Mouse (Mus musculus) stomach, embryonic 15.5 days (tissue): Measurements from ENCODE around the gene B4galnt1. TPM values are rescaled to one million over a fixed set of nuclear protein-coding genes. Genes with fewer than 3 reads are reported as not detected.
A peak's percentile ranks its signal among the peaks of the same experiment; 100 is the strongest.
"Not testable (repeated sequence)": the region's sequence is repeated elsewhere in the genome, so short reads cannot be mapped to it uniquely, and the experiment has no call there.

Experiments
- ATAC-seq: fragments of 200-750 bp; cut with Nextera tagmentation; 2 replicates; pipeline ENCODE4 v1.8.0; 2017; ENCODE audit warnings: low read depth, moderate number of reproducible peaks, moderate TSS enrichment; ENCODE audit not compliant: insufficient read depth, low FRiP score
- H3K27ac ChIP-seq: fragments of 300-500 bp; sonication (generic); 2 replicates; pipeline ENCODE4 v1.5.1; 2015; ENCODE audit warnings: mild to moderate bottlenecking, inconsistent platforms
- H3K27me3 ChIP-seq: fragments of 300-500 bp; sonication (generic); replicated peaks from 2 replicates; pipeline ENCODE4 v1.6.1; 2015; ENCODE audit warnings: inconsistent platforms
- H3K36me3 ChIP-seq: fragments of 300-500 bp; sonication (generic); 2 replicates; pipeline ENCODE4 v1.6.1; 2015; ENCODE audit warnings: inconsistent platforms
- H3K4me1 ChIP-seq: fragments of 300-500 bp; sonication (generic); 2 replicates; pipeline ENCODE4 v1.6.1; 2015; ENCODE audit warnings: inconsistent platforms
- H3K4me2 ChIP-seq: fragments of 300-500 bp; sonication (generic); 2 replicates; pipeline ENCODE4 v1.6.1; 2015; ENCODE audit warnings: mild to moderate bottlenecking, inconsistent platforms
- H3K4me3 ChIP-seq: fragments of 300-500 bp; sonication (generic); replicated peaks from 2 replicates; pipeline ENCODE4 v1.5.1; 2015; ENCODE audit warnings: inconsistent platforms
- H3K9ac ChIP-seq: fragments of 300-500 bp; sonication (generic); 2 replicates; pipeline ENCODE4 v1.6.1; 2015; ENCODE audit warnings: inconsistent platforms
- H3K9me3 ChIP-seq: fragments of 300-500 bp; sonication (generic); 2 replicates; pipeline ENCODE4 v1.6.1; 2016; ENCODE audit warnings: inconsistent platforms
- WGBS: fragments of 180-500 bp; shearing (Covaris S2); methylation state at CpG from one replicate; pipeline ENCODE4 v1.1.7; 2015; 5-methylcytosine and 5-hydroxymethylcytosine counted together
- polyA plus RNA-seq: library from polyadenylated mRNA; unstranded; fragments of >200 nt; fragmentation: Nextera tagmentation; extraction: Ambion mirVana; gene quantifications from 2 replicates; pipeline ENCODE4 v1.2.1, GENCODE M21; 2015

The B4galnt1 gene
- polyA plus RNA-seq, 1 experiment from 2014 or later, result 29.4 TPM

GRCm38 (mm10) chr10:127127711-127128279, 37.2 kb upstream of the B4galnt1 start:
- no peak overlapping the region; the same call in 1 of the 2 replicates for H3K27ac ChIP-seq
- H3K9me3 ChIP-seq, result no peaks in the 10 kb centered on the region
- no peaks in the 10 kb centered on the region for H3K27me3 ChIP-seq
- no peak overlapping the region for H3K9ac ChIP-seq
- no peak overlapping the region for H3K4me3 ChIP-seq
- 67% methylated on average over 7 of the region's 7 CpGs for WGBS
- no peak overlapping the region for H3K4me2 ChIP-seq
- H3K4me1 ChIP-seq, result peaks cover 2% of the 10 kb centered on the region; the same call in 1 of the 2 replicates
- H3K36me3 ChIP-seq, result no peaks in the 10 kb centered on the region
- ATAC-seq, result no peak

GRCm38 (mm10) chr10:127129431-127129830, 35.6 kb upstream of the B4galnt1 start:
- H3K36me3 ChIP-seq, result no peaks in the 10 kb centered on the region
- no peaks in the 10 kb centered on the region for H3K27me3 ChIP-seq
- H3K9me3 ChIP-seq, result no peaks in the 10 kb centered on the region
- H3K9ac ChIP-seq, result no peak overlapping the region
- 58% methylated on average over 4 of the region's 4 CpGs for WGBS
- no peak overlapping the region for H3K27ac ChIP-seq
- no peak overlapping the region for H3K4me3 ChIP-seq
- ATAC-seq, result no peak
- H3K4me1 ChIP-seq, result no peaks in the 10 kb centered on the region
- H3K4me2 ChIP-seq, result no peak overlapping the region

GRCm38 (mm10) chr10:127132469-127132868, 32.6 kb upstream of the B4galnt1 start:
- H3K9ac ChIP-seq, result no peak overlapping the region
- no peak overlapping the region for H3K4me3 ChIP-seq
- WGBS, result 55% methylated on average over 5 of the region's 5 CpGs
- H3K36me3 ChIP-seq, result no peaks in the 10 kb centered on the region
- no peak for ATAC-seq
- H3K4me1 ChIP-seq, result no peaks in the 10 kb centered on the region
- H3K4me2 ChIP-seq, result no peak overlapping the region
- H3K27me3 ChIP-seq, result no peaks in the 10 kb centered on the region
- no peak overlapping the region for H3K27ac ChIP-seq
- H3K9me3 ChIP-seq, result no peaks in the 10 kb centered on the region

- not testable (repeated sequence) for ATAC-seq, H3K27me3 ChIP-seq, H3K9me3 ChIP-seq, H3K36me3 ChIP-seq, H3K27ac ChIP-seq, H3K4me2 ChIP-seq, H3K4me3 ChIP-seq, H3K4me1 ChIP-seq, H3K9ac ChIP-seq
- 72% methylated on average over 3 of the region's 3 CpGs for WGBS
Observed at GRCm38 (mm10) chr10:127134394-127135035, 30.5 kb upstream of the B4galnt1 start.

GRCm38 (mm10) chr10:127135118-127135836, 29.7 kb upstream of the B4galnt1 start:
- no peak overlapping the region for H3K4me2 ChIP-seq
- 36% methylated on average over 8 of the region's 8 CpGs for WGBS
- no peaks in the 10 kb centered on the region for H3K9me3 ChIP-seq
- no peak overlapping the region for H3K9ac ChIP-seq
- H3K4me1 ChIP-seq, result no peaks in the 10 kb centered on the region
- no peaks in the 10 kb centered on the region for H3K36me3 ChIP-seq
- H3K27me3 ChIP-seq, result no peaks in the 10 kb centered on the region
- H3K4me3 ChIP-seq, result no peak overlapping the region
- peak; percentile 54; the same call in 1 of the 2 replicates for ATAC-seq
- peak overlapping the region; percentile 3; the same call in 1 of the 2 replicates for H3K27ac ChIP-seq

- H3K4me3 ChIP-seq, result no peak overlapping the region
- H3K4me1 ChIP-seq, result no peaks in the 10 kb centered on the region
- H3K9ac ChIP-seq, result no peak overlapping the region
- H3K4me2 ChIP-seq, result no peak overlapping the region
- ATAC-seq, result no peak
- 67% methylated on average over 4 of the region's 4 CpGs for WGBS
- peak overlapping the region; percentile 21; the same call in 1 of the 2 replicates for H3K27ac ChIP-seq
- H3K9me3 ChIP-seq, result no peaks in the 10 kb centered on the region
- no peaks in the 10 kb centered on the region for H3K36me3 ChIP-seq
- no peaks in the 10 kb centered on the region for H3K27me3 ChIP-seq
Observed at GRCm38 (mm10) chr10:127136510-127136909, 28.5 kb upstream of the B4galnt1 start.

- no peaks in the 10 kb centered on the region for H3K36me3 ChIP-seq
- no peak overlapping the region for H3K4me3 ChIP-seq
- no peak overlapping the region for H3K4me2 ChIP-seq
- H3K9ac ChIP-seq, result no peak overlapping the region
- H3K9me3 ChIP-seq, result no peaks in the 10 kb centered on the region
- H3K27ac ChIP-seq, result peak overlapping the region; percentile 26; the same call in 1 of the 2 replicates
- H3K27me3 ChIP-seq, result no peaks in the 10 kb centered on the region
- no peaks in the 10 kb centered on the region for H3K4me1 ChIP-seq
- ATAC-seq, result no peak
- 79% methylated on average over 3 of the region's 3 CpGs for WGBS
Observed at GRCm38 (mm10) chr10:127137896-127138295, 27.1 kb upstream of the B4galnt1 start.

GRCm38 (mm10) chr10:127138328-127139141, 26.5 kb upstream of the B4galnt1 start:
- H3K4me2 ChIP-seq, result no peak overlapping the region
- H3K9ac ChIP-seq, result no peak overlapping the region
- WGBS, result 66% methylated on average over 18 of the region's 18 CpGs
- H3K27ac ChIP-seq, result peak overlapping the region; percentile 63
- no peaks in the 10 kb centered on the region for H3K27me3 ChIP-seq
- H3K36me3 ChIP-seq, result no peaks in the 10 kb centered on the region
- no peaks in the 10 kb centered on the region for H3K4me1 ChIP-seq
- H3K9me3 ChIP-seq, result no peaks in the 10 kb centered on the region
- peak; percentile 70 for ATAC-seq
- H3K4me3 ChIP-seq, result no peak overlapping the region

GRCm38 (mm10) chr10:127140971-127141370, 24.1 kb upstream of the B4galnt1 start:
- H3K4me3 ChIP-seq, result no peak overlapping the region
- H3K4me1 ChIP-seq, result no peaks in the 10 kb centered on the region
- no peaks in the 10 kb centered on the region for H3K27me3 ChIP-seq
- no peaks in the 10 kb centered on the region for H3K36me3 ChIP-seq
- no peak overlapping the region for H3K4me2 ChIP-seq
- ATAC-seq, result no peak
- H3K9ac ChIP-seq, result no peak overlapping the region
- 73% methylated on average over 11 of the region's 11 CpGs for WGBS
- no peaks in the 10 kb centered on the region for H3K9me3 ChIP-seq
- H3K27ac ChIP-seq, result no peak overlapping the region

- 61% methylated on average over 8 of the region's 8 CpGs for WGBS
- no peak for ATAC-seq
- H3K9me3 ChIP-seq, result no peaks in the 10 kb centered on the region
- no peak overlapping the region for H3K4me3 ChIP-seq
- H3K9ac ChIP-seq, result no peak overlapping the region
- no peaks in the 10 kb centered on the region for H3K4me1 ChIP-seq
- H3K27ac ChIP-seq, result no peak overlapping the region
- no peaks in the 10 kb centered on the region for H3K27me3 ChIP-seq
- H3K4me2 ChIP-seq, result no peak overlapping the region
- no peaks in the 10 kb centered on the region for H3K36me3 ChIP-seq
Observed at GRCm38 (mm10) chr10:127141500-127141899, 23.5 kb upstream of the B4galnt1 start.

- ATAC-seq, result no peak
- H3K9me3 ChIP-seq, result no peaks in the 10 kb centered on the region
Observed at GRCm38 (mm10) chr10:127143228-127143627, 21.8 kb upstream of the B4galnt1 start.

More at GRCm38 (mm10) chr10:127143228-127143627, 21.8 kb upstream of the B4galnt1 start:
- no peaks in the 10 kb centered on the region for H3K27me3 ChIP-seq
- no peak overlapping the region for H3K4me3 ChIP-seq
- H3K27ac ChIP-seq, result no peak overlapping the region
- no peaks in the 10 kb centered on the region for H3K4me1 ChIP-seq
- H3K36me3 ChIP-seq, result no peaks in the 10 kb centered on the region
- H3K4me2 ChIP-seq, result no peak overlapping the region
- H3K9ac ChIP-seq, result no peak overlapping the region
- 84% methylated on average over 8 of the region's 8 CpGs for WGBS
